Mouse (Mus musculus) T-helper 17 cell (primary cell): Measurements from ENCODE around the gene Caskin1.

Experiments used
- in situ Hi-C, 2 experiments: fragments of 300-600 bp; cut with MboI, MseI; formaldehyde crosslinking; loops; 1 replicate in 1 of 2; 2 replicates in 1 of 2; pipeline ENCODE4 v1.15.1; 2025; ENCODE audit warnings: high pct_unique_total_duplicates in 2 of 2

The Caskin1 gene

DNA sequence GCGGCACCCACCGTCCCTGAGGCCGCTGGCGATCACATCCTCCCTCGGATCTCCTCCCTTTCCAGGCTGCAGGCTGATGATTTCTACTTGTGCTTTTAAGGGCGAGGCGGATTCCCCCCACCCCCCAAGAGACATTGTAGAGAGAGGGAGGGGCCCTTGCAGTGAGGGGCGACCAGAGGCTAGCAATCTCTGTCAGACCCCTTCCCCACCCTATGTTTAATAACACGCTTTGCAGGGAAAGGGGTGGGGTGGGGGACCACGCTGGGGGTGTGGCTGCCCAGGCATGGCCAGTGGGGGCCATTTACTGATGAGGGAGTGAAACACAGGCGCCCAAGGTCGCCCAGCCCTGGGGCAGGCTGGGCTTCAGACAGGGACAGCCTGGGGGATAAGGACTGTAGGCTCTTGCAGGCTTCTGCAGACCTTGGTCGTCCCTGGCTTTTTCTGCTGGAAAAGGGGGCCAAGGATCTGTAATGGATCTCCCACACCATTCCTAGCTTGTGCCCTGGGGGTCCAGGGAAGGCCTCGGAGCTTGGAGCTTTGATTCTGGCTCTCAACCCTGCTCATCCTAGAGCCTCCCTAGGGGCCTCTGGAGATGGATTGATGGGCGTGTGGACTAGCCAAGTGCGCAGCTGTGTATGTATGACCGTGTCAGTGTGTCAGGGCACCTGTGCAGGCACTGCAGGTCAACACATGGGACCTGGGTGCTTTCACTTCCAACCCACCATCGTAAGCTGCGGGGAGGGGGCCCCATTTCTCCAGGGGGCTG lies 1.0 kb downstream of the Caskin1 start:
- in situ Hi-C loops = loop anchor here in 1 of 2 experiments (5.0 kb wide), 1 partner anchor 38 kb away; the partner anchor contains the start of gene Traf7

DNA sequence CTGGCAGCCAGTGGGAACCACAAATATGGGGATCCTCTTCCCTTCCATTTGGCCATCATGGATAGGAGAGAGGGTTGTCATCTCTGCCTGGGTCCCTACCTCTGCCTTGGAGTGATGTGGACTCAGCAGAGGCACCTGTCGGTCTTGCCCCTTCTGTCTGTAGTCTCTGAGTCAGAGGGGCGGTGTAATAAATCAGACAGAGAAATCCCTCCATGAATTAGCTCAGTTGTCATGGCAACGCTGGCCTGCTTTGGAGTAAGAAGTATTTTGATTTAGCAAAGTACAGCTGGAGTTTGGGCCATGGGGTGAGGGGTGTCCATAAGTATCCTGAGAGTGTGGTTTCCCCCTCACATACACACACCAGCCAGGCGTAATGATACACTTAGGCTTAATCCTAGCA lies 2.0 kb downstream of the Caskin1 start:
- in situ Hi-C loops = loop anchor here in 1 of 2 experiments (5.0 kb wide), 1 partner anchor 37 kb away; the partner anchor contains the start of gene Traf7

DNA sequence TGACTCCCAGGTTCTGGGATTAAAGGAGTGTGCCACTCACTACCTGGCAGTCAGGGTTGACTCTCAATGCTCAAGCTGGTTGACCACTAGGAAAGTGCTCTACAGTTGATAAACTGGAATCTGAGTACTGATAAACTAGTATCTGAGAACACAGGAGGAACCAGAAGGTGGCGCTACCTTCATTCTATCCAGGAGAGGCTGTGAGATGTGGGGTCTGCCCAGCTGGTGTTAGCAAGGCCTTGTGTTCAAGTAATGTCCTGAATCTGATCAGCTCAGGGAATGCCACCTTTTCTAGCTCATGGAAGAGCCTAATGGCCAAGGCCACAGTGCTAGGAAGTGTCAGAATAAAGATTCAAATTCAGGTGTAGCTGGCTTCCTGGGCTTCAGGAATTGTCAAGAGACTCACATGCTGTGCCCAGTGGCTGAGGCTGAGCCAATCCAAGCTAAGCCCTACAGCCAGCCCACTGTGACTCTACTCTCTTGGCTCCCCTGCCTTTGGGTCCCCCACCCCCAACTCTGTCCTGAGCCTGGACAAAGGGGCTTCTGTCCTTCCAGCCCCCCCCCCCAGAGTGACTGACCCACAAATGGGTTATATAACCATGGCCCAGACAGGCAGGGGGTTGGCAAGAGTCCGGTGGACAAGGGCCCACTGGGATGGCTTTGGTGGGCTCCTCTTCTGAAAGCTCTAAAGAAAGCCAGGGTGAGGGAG lies 6.4 kb downstream of the Caskin1 start:
- in situ Hi-C loops = loop anchor here in 1 of 2 experiments (5.0 kb wide), 2 partner anchors 33 to 158 kb away; partner anchors contain the start of genes Slc9a3r2 and Traf7

- in situ Hi-C loops = loop anchor here in 1 of 2 experiments (5.0 kb wide), 1 partner anchor 157 kb away; the partner anchor contains the start of gene Slc9a3r2
Measured at GRCm38 (mm10) chr17:24495443-24495842, 7.0 kb downstream of the Caskin1 start.

DNA sequence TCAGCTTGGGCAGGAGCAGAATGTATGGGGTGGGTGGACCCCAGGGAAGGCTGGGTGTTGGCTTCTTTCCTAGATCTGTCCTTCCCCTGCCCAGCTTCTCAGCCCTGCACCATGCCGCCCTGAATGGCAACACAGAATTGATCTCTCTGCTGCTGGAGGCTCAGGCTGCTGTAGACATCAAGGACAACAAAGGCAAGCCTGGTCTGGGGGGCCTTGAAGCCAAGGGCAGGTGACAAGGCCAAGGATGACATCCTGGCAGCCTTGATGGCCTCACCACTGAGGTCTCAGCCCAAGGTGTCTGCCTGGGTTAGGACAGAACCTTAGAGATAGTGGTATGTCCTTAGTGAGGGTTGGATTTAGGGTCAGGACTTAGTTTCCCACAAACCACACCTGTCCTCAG lies 7.6 kb downstream of the Caskin1 start:
- in situ Hi-C loops = loop anchor here in 1 of 2 experiments (5.0 kb wide), 1 partner anchor 156 kb away; the partner anchor contains the start of gene Slc9a3r2

GRCm38 (mm10) chr17:24502208-24502607 lies 13.8 kb downstream of the Caskin1 start:
- in situ Hi-C loops = loop anchor here in 1 of 2 experiments (5.0 kb wide), 1 partner anchor 75 kb away; no protein-coding TSS in a partner anchor

DNA sequence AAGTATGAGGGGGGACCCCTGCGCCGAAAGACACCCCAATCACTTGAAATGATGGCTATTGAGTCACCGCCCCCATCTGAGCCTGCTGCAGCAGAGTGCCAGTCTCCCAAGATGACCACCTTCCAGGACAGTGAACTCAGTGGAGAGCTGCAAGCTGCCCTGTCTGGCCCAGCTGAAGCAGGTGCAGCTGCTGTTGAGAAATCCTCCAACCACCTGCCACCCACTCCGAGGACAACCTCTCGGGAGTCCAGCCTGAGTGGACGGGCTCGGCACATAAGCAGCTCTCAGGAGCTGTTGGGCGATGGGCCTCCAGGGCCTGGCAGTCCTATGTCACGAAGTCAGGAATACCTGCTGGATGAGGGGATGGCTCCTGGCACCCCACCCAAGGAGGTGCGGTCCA lies 15.7 kb downstream of the Caskin1 start:
- in situ Hi-C loops = loop anchor here in 1 of 2 experiments (5.0 kb wide), 1 partner anchor 73 kb away; no protein-coding TSS in a partner anchor

- in situ Hi-C loops = no loop called here
Measured at GRCm38 (mm10) chr17:24505286-24505955, 17.0 kb downstream of the Caskin1 start.

GRCm38 (mm10) chr17:24506332-24507070 lies 18.1 kb downstream of the Caskin1 start:
- in situ Hi-C loops = no loop called here

GRCm38 (mm10) chr17:24507129-24507664 lies 18.8 kb downstream of the Caskin1 start:
- in situ Hi-C loops = no loop called here

GRCm38 (mm10) chr17:24507806-24508460 lies 19.5 kb downstream of the Caskin1 start:
- in situ Hi-C loops = no loop called here

DNA sequence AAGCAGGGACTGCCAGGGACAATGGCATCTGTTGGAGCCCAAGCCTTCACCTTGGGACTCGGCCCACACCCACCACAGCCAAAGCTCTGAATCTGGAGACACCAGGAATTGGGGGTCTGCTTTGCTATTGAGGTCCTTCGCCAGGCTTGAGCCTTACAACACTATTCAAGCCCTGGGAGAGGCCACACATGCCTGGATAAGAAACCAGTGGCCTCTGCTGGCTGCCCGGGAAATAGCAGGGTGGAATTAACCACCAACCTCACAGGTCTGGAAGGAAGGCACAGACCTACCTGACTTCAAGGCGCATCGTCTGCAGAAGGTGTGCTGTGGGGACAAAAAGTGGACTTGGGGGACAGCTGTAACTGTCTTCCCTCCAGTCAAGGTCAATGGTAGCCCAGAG lies 25.2 kb downstream of the Caskin1 start:
- in situ Hi-C loops = no loop called here

- in situ Hi-C loops = no loop called here
Measured at GRCm38 (mm10) chr17:24514270-24515257, 26.2 kb downstream of the Caskin1 start.

DNA sequence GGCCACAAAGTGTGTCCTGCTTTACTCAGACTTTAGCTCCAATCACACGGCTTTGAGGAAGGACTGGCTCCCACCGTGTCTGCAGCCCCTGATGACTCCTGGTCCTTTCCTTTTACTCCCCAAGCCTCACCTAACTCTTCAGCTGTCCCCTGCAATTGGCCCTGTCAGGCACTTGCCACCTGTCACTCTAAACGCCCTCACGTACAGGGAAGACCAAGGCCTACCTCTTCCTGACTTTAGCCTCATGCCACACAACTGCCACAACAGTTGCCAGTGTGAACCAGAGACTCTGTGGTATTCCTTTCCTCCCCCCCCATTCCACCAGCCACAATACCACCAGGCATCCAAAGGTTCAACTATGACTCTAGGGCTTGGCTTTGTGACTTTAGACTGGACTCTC lies 32.0 kb downstream of the Caskin1 start:
- in situ Hi-C loops = loop anchor here in 1 of 2 experiments (5.0 kb wide), 1 partner anchor 38 kb away; no protein-coding TSS in a partner anchor

- in situ Hi-C loops = loop anchor here (5.0 kb wide), 2 partner anchors 32 to 42 kb away; no protein-coding TSS in a partner anchor
Measured at GRCm38 (mm10) chr17:24524734-24525133, 36.3 kb downstream of the Caskin1 start.

DNA sequence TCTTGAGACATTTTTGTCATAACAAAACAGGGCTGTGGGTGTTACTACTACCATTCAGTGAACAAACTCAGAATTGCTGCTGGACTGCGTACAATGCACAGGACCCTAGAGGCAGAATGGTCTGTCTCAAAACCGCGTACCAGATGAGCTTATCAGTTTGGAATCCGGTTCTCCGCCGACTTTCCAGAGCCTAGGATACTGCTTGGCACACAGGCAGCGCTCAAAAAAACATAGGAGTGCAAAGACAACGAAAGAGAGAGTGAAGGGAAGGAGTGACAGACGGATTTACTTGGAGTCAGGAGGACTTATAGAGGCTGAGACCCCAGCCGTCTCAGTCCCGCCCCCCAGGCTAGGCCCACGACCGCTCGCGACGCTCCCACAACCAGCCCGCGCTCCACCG lies 38.9 kb downstream of the Caskin1 start:
- in situ Hi-C loops = loop anchor here in 1 of 2 experiments (5.0 kb wide), 1 partner anchor 35 kb away; no protein-coding TSS in a partner anchor

GRCm38 (mm10) chr17:24527723-24528559 lies 39.5 kb downstream of the Caskin1 start, which contains the start of gene Traf7:
Gene Traf7 (minus strand): TSS chr17:24527938.
- in situ Hi-C loops = loop anchor here in 1 of 2 experiments (5.0 kb wide), 1 partner anchor 36 kb away; no protein-coding TSS in a partner anchor
